Mouse (Mus musculus) kidney, adult 2 months (tissue): ENCODE measurements around the gene Foxp1.

Experiments used
- CTCF ChIP-seq: fragments of 200-500 bp; conservative IDR thresholded peaks from 2 replicates; pipeline ENCODE4 v1.5.1; 2011; ENCODE audit warnings: low read depth, mild to moderate bottlenecking, control low read depth, low read length, moderate library complexity, mixed read lengths; ENCODE audit not compliant: insufficient read depth, insufficient read length
- POLR2A ChIP-seq: fragments of 200-500 bp; IDR thresholded peaks from one replicate; pipeline ENCODE4 v1.6.1; 2011; ENCODE audit warnings: low read depth, low read length, control low read depth

DNA sequence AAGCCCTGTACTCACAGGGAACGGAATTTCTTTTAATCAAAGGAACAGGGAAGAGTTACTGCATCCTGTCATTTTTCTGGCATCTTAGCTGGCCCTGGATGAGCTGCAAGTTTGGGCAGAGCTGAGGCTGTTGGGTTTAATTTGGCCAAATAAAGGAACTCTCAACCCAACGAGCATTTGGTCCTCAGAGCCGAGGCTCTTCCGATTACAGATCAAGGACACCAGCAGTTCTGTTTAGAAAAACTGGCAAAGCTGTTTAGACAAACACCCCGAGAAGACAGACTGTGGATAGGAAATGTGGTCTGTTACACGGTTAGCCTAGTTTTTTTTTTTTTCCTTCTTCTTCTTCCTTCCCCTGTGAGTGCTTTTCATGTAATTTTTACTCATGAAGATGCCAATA is 158.0 kb downstream of the Foxp1 start:
- TF ChIP-seq POLR2A (no peak), CTCF (no peak)
